ENCODE assay signal across 27 mouse cellular contexts in the genomic region with DNA sequence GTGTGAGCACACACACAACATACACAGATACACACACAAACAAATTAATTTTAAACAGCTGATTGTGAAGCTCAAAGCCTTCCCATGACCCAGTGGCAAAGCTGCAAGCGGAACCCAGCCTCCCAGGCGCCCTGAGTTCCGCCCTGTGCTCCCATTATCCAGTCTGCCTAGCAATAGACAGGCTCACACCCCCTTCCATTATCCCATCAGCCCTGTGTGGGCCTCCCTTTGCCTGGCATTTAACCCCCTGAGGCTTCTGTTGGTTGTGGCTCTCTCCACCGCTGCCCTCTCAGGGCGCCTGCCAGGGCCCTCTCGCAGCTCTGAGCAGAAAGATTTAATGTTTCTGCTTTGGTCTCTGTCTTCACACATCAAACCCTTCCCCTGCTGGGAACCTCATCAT.
A peak's percentile ranks its signal among the peaks of the same experiment; 100 is the strongest.
DNase-seq lines count a peak whose midpoint lies in the region; ATAC-seq lines count a peak whose summit lies in the region.
"Had no signal": no experiment of that assay in that cellular context is flagged by ENCODE, and none has a peak within 500 bp of the region (broad histone marks: within the 10 kb centered on the region; RNA-seq: fewer than 3 reads in every experiment).

No protein-coding gene starts in this region.

- H3K4me3 ChIP-seq in forebrain, embryonic 16.5 days (replicated peaks; ENCODE audit: low read length) = no peak overlapping the region
- H3K4me3 ChIP-seq in forebrain, embryonic 11.5 days (ENCODE audit: low read depth, low read length) = no peak overlapping the region
- no peak overlapping the region for H3K4me3 ChIP-seq in midbrain, embryonic 13.5 days (replicated peaks)
- no peak overlapping the region for H3K4me3 ChIP-seq in midbrain, embryonic 11.5 days (ENCODE audit: low read depth, low read length)
- H3K4me3 ChIP-seq: embryonic facial prominence, embryonic 10.5 days; embryonic facial prominence, embryonic 13.5 days; erythroblast, embryonic 14.5 days; heart, embryonic 12.5 days; heart, embryonic 15.5 days; hindbrain, embryonic 15.5 days had no signal

- DNase-seq in forebrain, embryonic 11.5 days (ENCODE audit: low spot score) = no peak
- no peak for DNase-seq in midbrain, embryonic 11.5 days (ENCODE audit: low spot score, missing footprints)
- peak; percentile 47 for DNase-seq in retina, postnatal 1 day
- DNase-seq in retina, embryonic 14.5 days (ENCODE audit: low spot score) = no peak
- DNase-seq: adrenal gland, postnatal 10 days; adrenal gland, postnatal 36 days; B cell, adult 2 months; cerebellum, adult 11 months; cerebellum, adult 2 months; cerebellum, postnatal 10 days; cerebellum, postnatal 36 days; embryo, embryonic 11 days; gastrocnemius, postnatal 25 days; heart, adult 18-20 months; heart, postnatal 10 days; heart, postnatal 36 days had no signal

- no peak overlapping the region for H3K27ac ChIP-seq in forebrain, embryonic 16.5 days (ENCODE audit: low read length)
- no peak overlapping the region for H3K27ac ChIP-seq in forebrain, embryonic 11.5 days (ENCODE audit: low read depth, low read length)
- H3K27ac ChIP-seq in midbrain, embryonic 13.5 days = no peak overlapping the region
- H3K27ac ChIP-seq in midbrain, embryonic 11.5 days (ENCODE audit: low read depth, low read length) = no peak overlapping the region
- H3K27ac ChIP-seq: embryonic facial prominence, embryonic 10.5 days; embryonic facial prominence, embryonic 13.5 days; heart, embryonic 15.5 days; hindbrain, embryonic 15.5 days had no signal

- no peaks in the 10 kb centered on the region for H3K36me3 ChIP-seq in forebrain, embryonic 16.5 days (ENCODE audit: control insufficient read depth, insufficient read depth)
- no peaks in the 10 kb centered on the region for H3K36me3 ChIP-seq in forebrain, embryonic 11.5 days (ENCODE audit: control insufficient read depth, insufficient read depth, low read length)
- no peaks in the 10 kb centered on the region for H3K36me3 ChIP-seq in midbrain, embryonic 13.5 days
- no peaks in the 10 kb centered on the region for H3K36me3 ChIP-seq in midbrain, embryonic 11.5 days (ENCODE audit: control insufficient read depth, insufficient read depth, low read length)
- H3K36me3 ChIP-seq: embryonic facial prominence, embryonic 10.5 days; embryonic facial prominence, embryonic 13.5 days; G1E; heart, embryonic 12.5 days; heart, embryonic 15.5 days; hindbrain, embryonic 15.5 days had no signal

- H3K9me3 ChIP-seq in forebrain, embryonic 16.5 days (ENCODE audit: control insufficient read depth, low read length) = no peaks in the 10 kb centered on the region
- no peaks in the 10 kb centered on the region for H3K9me3 ChIP-seq in forebrain, embryonic 11.5 days (ENCODE audit: control insufficient read depth, low read length)
- no peaks in the 10 kb centered on the region for H3K9me3 ChIP-seq in midbrain, embryonic 13.5 days
- no peaks in the 10 kb centered on the region for H3K9me3 ChIP-seq in midbrain, embryonic 11.5 days (ENCODE audit: control insufficient read depth, low read length)
- H3K9me3 ChIP-seq: embryonic facial prominence, embryonic 10.5 days; embryonic facial prominence, embryonic 13.5 days; heart, embryonic 12.5 days; heart, embryonic 15.5 days; hindbrain, embryonic 15.5 days had no signal

- H3K4me1 ChIP-seq in forebrain, embryonic 16.5 days (replicated peaks; ENCODE audit: control insufficient read depth, insufficient read depth, low read length) = peaks cover 2% of the 10 kb centered on the region; the same call in 1 of the 2 replicates
- H3K4me1 ChIP-seq in forebrain, embryonic 11.5 days (replicated peaks; ENCODE audit: control insufficient read depth, insufficient read depth, low read length) = no peaks in the 10 kb centered on the region
- H3K4me1 ChIP-seq in midbrain, embryonic 13.5 days (replicated peaks) = peaks cover 29% of the 10 kb centered on the region
- H3K4me1 ChIP-seq in midbrain, embryonic 11.5 days (ENCODE audit: control insufficient read depth, insufficient read depth, low read length) = peaks cover 5% of the 10 kb centered on the region

- no peak overlapping the region for H3K4me2 ChIP-seq in forebrain, embryonic 16.5 days (ENCODE audit: low read length)
- H3K4me2 ChIP-seq in forebrain, embryonic 11.5 days (ENCODE audit: low read depth, low read length, severe bottlenecking) = no peak overlapping the region
- H3K4me2 ChIP-seq in midbrain, embryonic 13.5 days (replicated peaks) = no peak overlapping the region
- H3K4me2 ChIP-seq in midbrain, embryonic 11.5 days = no peak overlapping the region
- H3K4me2 ChIP-seq: embryonic facial prominence, embryonic 13.5 days; heart, embryonic 12.5 days; heart, embryonic 15.5 days; hindbrain, embryonic 15.5 days had no signal

- 23% methylated on average over 6 of the region's 6 CpGs for WGBS in forebrain, embryonic 16.5 days
- 13% methylated on average over 6 of the region's 6 CpGs for WGBS in forebrain, embryonic 11.5 days
- 23% methylated on average over 6 of the region's 6 CpGs for WGBS in midbrain, embryonic 13.5 days
- 21% methylated on average over 6 of the region's 6 CpGs for WGBS in midbrain, embryonic 11.5 days

- no peaks in the 10 kb centered on the region for H3K27me3 ChIP-seq in forebrain, embryonic 16.5 days (replicated peaks; ENCODE audit: control insufficient read depth, insufficient read depth, low read length)
- no peaks in the 10 kb centered on the region; the same call in 1 of the 2 replicates for H3K27me3 ChIP-seq in forebrain, embryonic 11.5 days (ENCODE audit: control insufficient read depth, insufficient read depth, low read length)
- peaks cover 16% of the 10 kb centered on the region for H3K27me3 ChIP-seq in midbrain, embryonic 13.5 days
- no peaks in the 10 kb centered on the region for H3K27me3 ChIP-seq in midbrain, embryonic 11.5 days (ENCODE audit: control insufficient read depth, insufficient read depth, low read length)

- no peak overlapping the region for H3K9ac ChIP-seq in forebrain, embryonic 16.5 days (replicated peaks; ENCODE audit: low read depth, low read length)
- H3K9ac ChIP-seq in forebrain, embryonic 11.5 days (ENCODE audit: low read length) = no peak overlapping the region
- H3K9ac ChIP-seq in midbrain, embryonic 13.5 days (replicated peaks) = 0 out of 2 replicates have a peak overlapping the region, but pooled peaks have one; percentile 4
- no peak overlapping the region for H3K9ac ChIP-seq in midbrain, embryonic 11.5 days (ENCODE audit: low read length)
- H3K9ac ChIP-seq: embryonic facial prominence, embryonic 13.5 days; heart, embryonic 12.5 days; heart, embryonic 15.5 days; hindbrain, embryonic 15.5 days had no signal

- peak; percentile 43 for ATAC-seq in forebrain, embryonic 16.5 days
- no peak for ATAC-seq in forebrain, embryonic 11.5 days (replicated peaks; ENCODE audit: low FRiP score)
- 0 out of 2 replicates have a peak, but pooled peaks have one; percentile 17 for ATAC-seq in midbrain, embryonic 13.5 days
- ATAC-seq in midbrain, embryonic 11.5 days (ENCODE audit: low FRiP score) = no peak
- ATAC-seq: intestine, postnatal 0 days; Patski had no signal

Comparison
In these comparisons a context has a peak if more than half of its experiments do, and no peak if none do; other contexts are left out.
1. ATAC-seq: peak in forebrain, embryonic 16.5 days (single experiment) and midbrain, embryonic 13.5 days (single experiment); none in forebrain, embryonic 11.5 days (single experiment) and midbrain, embryonic 11.5 days (single experiment).